In genomic region chrX:76680890-76681289, GRCm38 (mm10) we compare ENCODE assay signal across 9 mouse cellular contexts.
DNase-seq lines count a peak whose midpoint lies in the region; ATAC-seq lines count a peak whose summit lies in the region.
"Had no signal": no experiment of that assay in that cellular context is flagged by ENCODE, and none has a peak within 500 bp of the region (broad histone marks: within the 10 kb centered on the region; RNA-seq: fewer than 3 reads in every experiment).

No protein-coding gene starts in this region.

- no peak overlapping the region for H3K4me3 ChIP-seq in hindbrain, embryonic 14.5 days (replicated peaks; ENCODE audit: low read length)
- no peak overlapping the region for H3K4me3 ChIP-seq in hindbrain, embryonic 10.5 days
- H3K4me3 ChIP-seq: megakaryocyte, embryonic 14.5 days had no signal

- H3K9ac ChIP-seq in hindbrain, embryonic 14.5 days, result no peak overlapping the region

- peak; percentile 76 for DNase-seq in hindbrain, embryonic 14.5 days (ENCODE audit: low spot score)
- DNase-seq in hindbrain, embryonic 10.5 days (ENCODE audit: low spot score), result no peak
- peak; percentile 16 for DNase-seq in A20 (ENCODE audit: low read depth, low spot score)
- peak; percentile 12 for DNase-seq in R1 (ENCODE audit: low read depth, low spot score)
- peak; percentile 21 for DNase-seq in forelimb bud, embryonic 11.5 days (ENCODE audit: low read depth, low spot score)
- DNase-seq in naive thymus-derived CD4-positive, alpha-beta T cell, adult 2 months (ENCODE audit: low read depth), result peak; percentile 3
- no peak for DNase-seq in gastrocnemius, postnatal 4 days (ENCODE audit: low spot score in 2 of 2)
- no peak for DNase-seq in gastrocnemius, adult 8-10 months (ENCODE audit: low spot score in 2 of 2)

- H3K36me3 ChIP-seq in hindbrain, embryonic 14.5 days (replicated peaks; ENCODE audit: control insufficient read depth, insufficient read depth), result no peaks in the 10 kb centered on the region
- no peaks in the 10 kb centered on the region for H3K36me3 ChIP-seq in hindbrain, embryonic 10.5 days

- no peak overlapping the region for H3K27ac ChIP-seq in hindbrain, embryonic 14.5 days
- H3K27ac ChIP-seq in hindbrain, embryonic 10.5 days, result no peak overlapping the region

- H3K4me2 ChIP-seq in hindbrain, embryonic 14.5 days (replicated peaks), result no peak overlapping the region

- no peaks in the 10 kb centered on the region for H3K9me3 ChIP-seq in hindbrain, embryonic 14.5 days (ENCODE audit: control insufficient read depth, low read length)
- H3K9me3 ChIP-seq in hindbrain, embryonic 10.5 days, result no peaks in the 10 kb centered on the region
- H3K9me3 ChIP-seq: megakaryocyte, embryonic 14.5 days had no signal

- H3K4me1 ChIP-seq in hindbrain, embryonic 14.5 days (replicated peaks; ENCODE audit: control insufficient read depth, insufficient read depth, low read length), result no peaks in the 10 kb centered on the region
- no peaks in the 10 kb centered on the region for H3K4me1 ChIP-seq in hindbrain, embryonic 10.5 days (replicated peaks)
- H3K4me1 ChIP-seq: megakaryocyte, embryonic 14.5 days had no signal

- no peak for ATAC-seq in hindbrain, embryonic 14.5 days (ENCODE audit: low FRiP score)

- no peaks in the 10 kb centered on the region for H3K27me3 ChIP-seq in hindbrain, embryonic 14.5 days (ENCODE audit: control insufficient read depth, insufficient read depth, low read length)
- H3K27me3 ChIP-seq in hindbrain, embryonic 10.5 days (ENCODE audit: insufficient read depth, poor library complexity, severe bottlenecking), result no peaks in the 10 kb centered on the region
- H3K27me3 ChIP-seq: megakaryocyte, embryonic 14.5 days had no signal

Comparison
In these comparisons a context has a peak if more than half of its experiments do, and no peak if none do; other contexts are left out.
1. DNase-seq: peak in hindbrain, embryonic 14.5 days (single experiment), A20 (single experiment), R1 (single experiment), forelimb bud, embryonic 11.5 days (single experiment) and naive thymus-derived CD4-positive, alpha-beta T cell, adult 2 months (single experiment); none in hindbrain, embryonic 10.5 days (single experiment), gastrocnemius, postnatal 4 days (0 of 2) and gastrocnemius, adult 8-10 months (0 of 2).